Mouse (Mus musculus): Measurements from ENCODE around the gene Ccser1. TPM values are rescaled to one million over a fixed set of nuclear protein-coding genes. Genes with fewer than 3 reads are reported as not detected.

Gene Ccser1
- polyA plus RNA-seq, 1 experiment from 2014 or later, result 0.50 TPM

- Histone ChIP-seq H3K27ac (no peak overlapping the region), H3K4me1 (no peaks in the 10 kb centered on the region), H3K27me3 (replicated peaks) (no peaks in the 10 kb centered on the region), H3K9me3 (replicated peaks) (no peaks in the 10 kb centered on the region), H3K9ac (no peak overlapping the region), H3K36me3 (no peaks in the 10 kb centered on the region), H3K4me3 (no peak overlapping the region), H3K4me2 (no peak overlapping the region)
- ATAC-seq, result no peak
- 49% methylated on average over 2 of the region's 2 CpGs for WGBS (ENCODE audit: insufficient replicate concordance)
These were observed 1024.9 kb downstream of the Ccser1 start for GRCm38 (mm10) chr6:62205013-62205412.

- Histone ChIP-seq H3K27me3 (replicated peaks) (no peaks in the 10 kb centered on the region), H3K4me2 (no peak overlapping the region), H3K27ac (no peak overlapping the region), H3K9ac (no peak overlapping the region), H3K4me3 (no peak overlapping the region), H3K4me1 (no peaks in the 10 kb centered on the region), H3K9me3 (replicated peaks) (0 out of 2 replicates have a peak, but pooled peaks cover 2% of the 10 kb centered on the region), H3K36me3 (no peaks in the 10 kb centered on the region)
- 25% methylated on average over 1 of the region's 1 CpGs for WGBS (ENCODE audit: insufficient replicate concordance)
- no peak for ATAC-seq
These were observed 1041.7 kb downstream of the Ccser1 start for GRCm38 (mm10) chr6:62221856-62222255.

GRCm38 (mm10) chr6:62263899-62264298 lies 1083.8 kb downstream of the Ccser1 start:
- H3K4me3 ChIP-seq, result no peak overlapping the region
- no peaks in the 10 kb centered on the region for H3K9me3 ChIP-seq (replicated peaks)
- ATAC-seq, result no peak
- no peaks in the 10 kb centered on the region for H3K27me3 ChIP-seq (replicated peaks)
- H3K4me1 ChIP-seq, result no peaks in the 10 kb centered on the region
- H3K9ac ChIP-seq, result no peak overlapping the region
- WGBS (ENCODE audit: insufficient replicate concordance), result 67% methylated on average over 1 of the region's 1 CpGs
- no peaks in the 10 kb centered on the region for H3K36me3 ChIP-seq
- H3K4me2 ChIP-seq, result no peak overlapping the region
- H3K27ac ChIP-seq, result no peak overlapping the region

GRCm38 (mm10) chr6:62264525-62264924 lies 1084.4 kb downstream of the Ccser1 start:
- Histone ChIP-seq H3K4me3 (no peak overlapping the region), H3K9me3 (replicated peaks) (no peaks in the 10 kb centered on the region), H3K27ac (no peak overlapping the region), H3K4me2 (no peak overlapping the region), H3K27me3 (replicated peaks) (no peaks in the 10 kb centered on the region), H3K4me1 (no peaks in the 10 kb centered on the region), H3K36me3 (no peaks in the 10 kb centered on the region), H3K9ac (no peak overlapping the region)
- no peak for ATAC-seq
- 59% methylated on average over 1 of the region's 1 CpGs for WGBS (ENCODE audit: insufficient replicate concordance)

- no peak for ATAC-seq
- 69% methylated on average over 3 of the region's 3 CpGs for WGBS (ENCODE audit: insufficient replicate concordance)
- H3K4me3 ChIP-seq, result no peak overlapping the region
- H3K27me3 ChIP-seq (replicated peaks), result no peaks in the 10 kb centered on the region
- H3K4me2 ChIP-seq, result no peak overlapping the region
- H3K36me3 ChIP-seq, result no peaks in the 10 kb centered on the region
- H3K9me3 ChIP-seq (replicated peaks), result no peaks in the 10 kb centered on the region
- H3K27ac ChIP-seq, result no peak overlapping the region
- no peak overlapping the region for H3K9ac ChIP-seq
- H3K4me1 ChIP-seq, result no peaks in the 10 kb centered on the region
These were observed 1101.1 kb downstream of the Ccser1 start for GRCm38 (mm10) chr6:62281256-62281655.

GRCm38 (mm10) chr6:62301576-62302312 lies 1121.6 kb downstream of the Ccser1 start:
- no peak for ATAC-seq
- Histone ChIP-seq H3K9ac (no peak overlapping the region), H3K4me3 (no peak overlapping the region)

GRCm38 (mm10) chr6:62318627-62319026 lies 1138.5 kb downstream of the Ccser1 start:
- H3K9ac ChIP-seq, result no peak overlapping the region
- no peaks in the 10 kb centered on the region for H3K4me1 ChIP-seq
- H3K9me3 ChIP-seq (replicated peaks), result no peaks in the 10 kb centered on the region
- no peaks in the 10 kb centered on the region for H3K36me3 ChIP-seq
- no peak for ATAC-seq
- 71% methylated on average over 3 of the region's 3 CpGs for WGBS (ENCODE audit: insufficient replicate concordance)
- H3K4me2 ChIP-seq, result no peak overlapping the region
- no peak overlapping the region for H3K4me3 ChIP-seq
- no peaks in the 10 kb centered on the region for H3K27me3 ChIP-seq (replicated peaks)
- H3K27ac ChIP-seq, result no peak overlapping the region

More at GRCm38 (mm10) chr6:62301576-62302312, 1121.6 kb downstream of the Ccser1 start:
- no peaks in the 10 kb centered on the region for H3K36me3 ChIP-seq
- H3K4me1 ChIP-seq, result no peaks in the 10 kb centered on the region
- no peaks in the 10 kb centered on the region for H3K27me3 ChIP-seq (replicated peaks)
- no peak overlapping the region for H3K27ac ChIP-seq
- WGBS (ENCODE audit: insufficient replicate concordance), result 53% methylated on average over 6 of the region's 6 CpGs
- H3K4me2 ChIP-seq, result no peak overlapping the region
- H3K9me3 ChIP-seq (replicated peaks), result no peaks in the 10 kb centered on the region

- Histone ChIP-seq H3K9ac (no peak overlapping the region), H3K36me3 (no peaks in the 10 kb centered on the region), H3K4me3 (no peak overlapping the region), H3K27ac (no peak overlapping the region), H3K4me2 (no peak overlapping the region), H3K27me3 (replicated peaks) (no peaks in the 10 kb centered on the region), H3K9me3 (replicated peaks) (no peaks in the 10 kb centered on the region), H3K4me1 (no peaks in the 10 kb centered on the region)
- ATAC-seq, result no peak
- WGBS (ENCODE audit: insufficient replicate concordance), result 34% methylated on average over 3 of the region's 3 CpGs
These were observed 1160.2 kb downstream of the Ccser1 start for GRCm38 (mm10) chr6:62340319-62340718.

- WGBS (ENCODE audit: insufficient replicate concordance), result 76% methylated on average over 2 of the region's 2 CpGs
- Histone ChIP-seq H3K9me3 (replicated peaks) (no peaks in the 10 kb centered on the region), H3K9ac (no peak overlapping the region), H3K4me3 (no peak overlapping the region), H3K36me3 (no peaks in the 10 kb centered on the region), H3K4me2 (no peak overlapping the region), H3K27me3 (replicated peaks) (no peaks in the 10 kb centered on the region), H3K4me1 (no peaks in the 10 kb centered on the region), H3K27ac (no peak overlapping the region)
- no peak for ATAC-seq
These were observed 1187.7 kb downstream of the Ccser1 start for GRCm38 (mm10) chr6:62367802-62368201.
